Mouse (Mus musculus) stomach, postnatal 0 days (tissue): ENCODE data around the gene Fam20b. TPM values are rescaled to one million over a fixed set of nuclear protein-coding genes. Genes with fewer than 3 reads are reported as not detected.
A peak's percentile ranks its signal among the peaks of the same experiment; 100 is the strongest.

Experiments used
- ATAC-seq: fragments of 200-750 bp; cut with Nextera tagmentation; 2 replicates; pipeline ENCODE4 v1.8.0; 2017; ENCODE audit not compliant: low FRiP score, low TSS enrichment
- DNase-seq: peaks from one replicate; pipeline ENCODE4 v3.0.0-alpha.2; 2016; ENCODE audit warnings: low spot score
- H3K27ac ChIP-seq: fragments of 300-500 bp; sonication (generic); replicated peaks from 2 replicates; pipeline ENCODE4 v1.5.1; 2014; ENCODE audit warnings: mild to moderate bottlenecking, control low read depth
- H3K27me3 ChIP-seq: fragments of 300-500 bp; sonication (generic); 2 replicates; pipeline ENCODE4 v1.6.1; 2014; ENCODE audit warnings: low read length; ENCODE audit not compliant: control insufficient read depth, insufficient read depth
- H3K36me3 ChIP-seq: fragments of 300-500 bp; sonication (generic); 2 replicates; pipeline ENCODE4 v1.6.1; 2014; ENCODE audit warnings: low read length, mixed read lengths; ENCODE audit not compliant: control insufficient read depth, insufficient read depth
- H3K4me1 ChIP-seq: fragments of 300-500 bp; sonication (generic); replicated peaks from 2 replicates; pipeline ENCODE4 v1.6.1; 2014; ENCODE audit warnings: antibody characterized with exemption; ENCODE audit not compliant: control insufficient read depth, insufficient read depth
- H3K4me2 ChIP-seq: fragments of 300-500 bp; sonication (generic); replicated peaks from 2 replicates; pipeline ENCODE4 v1.6.1; 2014; ENCODE audit warnings: low read depth, mild to moderate bottlenecking, control low read depth, moderate library complexity
- H3K4me3 ChIP-seq: fragments of 300-500 bp; sonication (generic); 2 replicates; pipeline ENCODE4 v1.5.1; 2014; ENCODE audit warnings: low read depth, low read length, control low read depth
- H3K9ac ChIP-seq: fragments of 300-500 bp; sonication (generic); 2 replicates; pipeline ENCODE4 v1.6.1; 2014; ENCODE audit warnings: mild to moderate bottlenecking, low read length, control low read depth, mixed read lengths
- H3K9me3 ChIP-seq: fragments of 300-500 bp; sonication (generic); 2 replicates; pipeline ENCODE4 v1.6.1; 2016; ENCODE audit warnings: low read length; ENCODE audit not compliant: control insufficient read depth
- CTCF ChIP-seq: IDR thresholded peaks from 2 replicates; pipeline ENCODE4 v1.5.1; 2016; ENCODE audit warnings: antibody characterized with exemption, low read depth, mild to moderate bottlenecking, moderate library complexity
- EP300 ChIP-seq: optimal IDR thresholded peaks from 2 replicates; pipeline ENCODE3; 2016; ENCODE audit warnings: antibody characterized with exemption
- WGBS: fragments of 180-500 bp; shearing (Covaris S2); extraction: QIAGEN DNeasy Blood & Tissue Kit; methylation state at CpG from one replicate; pipeline ENCODE4 v1.1.7; 2014; 5-methylcytosine and 5-hydroxymethylcytosine counted together
- polyA plus RNA-seq: library from polyadenylated mRNA; unstranded; fragments of >200 nt; fragmentation: Nextera tagmentation; extraction: Ambion mirVana; gene quantifications from 2 replicates; pipeline ENCODE4 v1.2.1, GENCODE M21; 2015

Gene Fam20b
- polyA plus RNA-seq, 1 experiment from 2014 or later, result 24.7 TPM

DNA sequence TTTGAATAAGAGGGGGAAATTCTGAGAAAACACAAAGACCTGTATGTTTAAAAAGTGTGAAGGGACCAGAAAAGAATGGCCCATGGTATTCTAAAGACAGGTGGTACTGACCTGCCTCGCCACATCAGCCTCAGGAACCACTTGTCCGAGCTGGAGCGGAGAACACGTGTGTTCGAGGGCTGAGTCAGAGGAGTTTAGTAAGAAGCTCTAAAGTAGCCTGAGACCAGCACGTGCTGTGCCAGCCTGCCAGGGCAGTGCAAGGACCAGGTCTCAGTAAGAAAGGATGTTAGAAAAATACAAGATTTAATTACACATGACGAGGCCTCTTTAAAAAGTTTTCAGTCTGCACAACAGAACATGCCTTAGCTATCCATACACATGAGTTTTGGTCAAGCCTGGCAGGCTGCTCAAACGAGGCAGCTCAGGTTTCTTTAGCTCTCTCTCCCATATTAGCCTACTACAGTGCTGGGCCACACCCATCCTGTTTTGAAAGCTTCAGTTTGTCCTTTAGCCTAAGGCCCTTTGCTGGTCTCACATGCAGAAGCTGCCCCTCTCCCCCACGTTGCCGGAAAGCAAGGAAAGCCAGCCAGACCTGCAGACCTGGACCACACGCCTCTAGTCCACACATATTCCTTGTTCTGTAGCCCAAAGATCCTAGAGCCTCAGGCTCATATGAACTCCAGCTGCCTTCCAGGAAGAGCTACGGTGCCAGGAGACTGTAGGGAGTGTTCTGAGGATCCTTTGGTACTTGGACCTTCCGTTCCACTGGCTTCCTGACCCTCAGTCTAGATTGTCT lies 64.0 kb downstream of the Fam20b start:
- Histone ChIP-seq H3K27ac (peak overlapping the region; percentile 45), H3K27me3 (no peaks in the 10 kb centered on the region), H3K4me3 (no peak overlapping the region), H3K9ac (no peak overlapping the region), H3K4me1 (peaks cover 2% of the 10 kb centered on the region; the same call in 1 of the 2 replicates), H3K9me3 (no peaks in the 10 kb centered on the region), H3K36me3 (no peaks in the 10 kb centered on the region), H3K4me2 (no peak overlapping the region)
- WGBS, result 62% methylated on average over 13 of the region's 13 CpGs
- DNase-seq, result no peak
- TF ChIP-seq CTCF (no peak), EP300 (no peak)
- ATAC-seq, result peak; percentile 23; the same call in 1 of the 2 replicates

- H3K4me3 ChIP-seq, result no peak overlapping the region
- DNase-seq, result no peak
- whole genome bisulfite sequencing, result 45% methylated on average over 6 of the region's 6 CpGs
- no peaks in the 10 kb centered on the region for H3K9me3 ChIP-seq
- H3K4me2 ChIP-seq, result no peak overlapping the region
- ATAC-seq, result no peak; the same call in 1 of the 2 replicates
- H3K36me3 ChIP-seq, result no peaks in the 10 kb centered on the region
- H3K27ac ChIP-seq, result 0 out of 2 replicates have a peak overlapping the region, but pooled peaks have one; percentile 2
- H3K9ac ChIP-seq, result no peak overlapping the region
- no peaks in the 10 kb centered on the region for H3K4me1 ChIP-seq
- no peak for TF ChIP-seq EP300
- no peak for TF ChIP-seq CTCF
- no peaks in the 10 kb centered on the region for H3K27me3 ChIP-seq
Measured at GRCm38 (mm10) chr1:156652189-156652822, 66.6 kb downstream of the Fam20b start.

DNA sequence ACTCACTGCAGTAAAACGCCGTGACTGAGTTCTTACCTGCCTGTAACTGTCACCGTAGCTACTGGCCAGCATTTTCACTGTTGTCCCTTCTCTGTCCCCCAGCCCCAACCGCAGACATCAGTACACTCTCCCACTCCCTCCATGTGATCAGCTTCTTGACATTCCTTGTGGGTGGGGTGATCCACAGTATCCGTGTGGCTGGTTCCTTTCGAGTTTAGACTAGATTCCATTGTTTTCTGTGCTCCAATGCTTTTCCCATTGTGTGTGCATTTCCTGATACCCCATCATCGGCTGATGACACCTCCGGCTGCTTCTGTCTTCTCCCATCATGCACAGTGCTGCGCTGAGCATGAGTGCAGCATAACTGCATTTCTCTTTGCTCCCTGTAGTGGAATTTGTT lies 68.3 kb downstream of the Fam20b start:
- H3K36me3 ChIP-seq, result no peaks in the 10 kb centered on the region
- 77% methylated on average over 9 of the region's 9 CpGs for WGBS
- H3K4me3 ChIP-seq, result no peak overlapping the region
- H3K9ac ChIP-seq, result no peak overlapping the region
- H3K27me3 ChIP-seq, result no peaks in the 10 kb centered on the region
- no peak overlapping the region for H3K27ac ChIP-seq
- H3K9me3 ChIP-seq, result no peaks in the 10 kb centered on the region
- no peak overlapping the region for H3K4me2 ChIP-seq
- ATAC-seq, result no peak
- no peaks in the 10 kb centered on the region for H3K4me1 ChIP-seq
- DNase-seq, result no peak
- TF ChIP-seq CTCF (no peak), EP300 (no peak)

- no peak for ATAC-seq
- H3K36me3 ChIP-seq, result no peaks in the 10 kb centered on the region
- TF ChIP-seq CTCF, result no peak
- no peak for TF ChIP-seq EP300
- no peak overlapping the region for H3K4me3 ChIP-seq
- H3K4me1 ChIP-seq, result no peaks in the 10 kb centered on the region
- H3K4me2 ChIP-seq, result no peak overlapping the region
- 39% methylated on average over 2 of the region's 2 CpGs for WGBS
- no peak overlapping the region for H3K9ac ChIP-seq
- no peaks in the 10 kb centered on the region for H3K9me3 ChIP-seq
- no peak overlapping the region for H3K27ac ChIP-seq
- H3K27me3 ChIP-seq, result no peaks in the 10 kb centered on the region
- DNase-seq, result no peak
Measured at GRCm38 (mm10) chr1:156648705-156649104, 70.2 kb downstream of the Fam20b start.

- H3K4me2 ChIP-seq, result no peak overlapping the region
- TF ChIP-seq CTCF (no peak), EP300 (no peak)
- no peak for ATAC-seq
- no peak overlapping the region for H3K27ac ChIP-seq
- H3K36me3 ChIP-seq, result peaks cover 10% of the 10 kb centered on the region
- no peaks in the 10 kb centered on the region for H3K9me3 ChIP-seq
- no peak overlapping the region for H3K9ac ChIP-seq
- H3K4me3 ChIP-seq, result no peak overlapping the region
- DNase-seq, result no peak
- H3K27me3 ChIP-seq, result no peaks in the 10 kb centered on the region
- no peaks in the 10 kb centered on the region for H3K4me1 ChIP-seq
- WGBS, result 81% methylated on average over 4 of the region's 4 CpGs
Measured at GRCm38 (mm10) chr1:156645971-156646370, 72.9 kb downstream of the Fam20b start.
